Mouse (Mus musculus): ENCODE measurements at regions not wholly inside any gene's neighbourhood (a gene's known extent, or its start where the extent isn't known, plus 50 kb on each side); places are given as distances from the start of the nearest gene placed in this dataset.

GRCm38 (mm10) chr12:15659755-15660154 is 157.0 kb downstream of the Trib2 start:
- ATAC-seq (ENCODE audit: extremely low read depth, insufficient number of reproducible peaks, low FRiP score, poor library complexity, severe bottlenecking) = no peak

DNA sequence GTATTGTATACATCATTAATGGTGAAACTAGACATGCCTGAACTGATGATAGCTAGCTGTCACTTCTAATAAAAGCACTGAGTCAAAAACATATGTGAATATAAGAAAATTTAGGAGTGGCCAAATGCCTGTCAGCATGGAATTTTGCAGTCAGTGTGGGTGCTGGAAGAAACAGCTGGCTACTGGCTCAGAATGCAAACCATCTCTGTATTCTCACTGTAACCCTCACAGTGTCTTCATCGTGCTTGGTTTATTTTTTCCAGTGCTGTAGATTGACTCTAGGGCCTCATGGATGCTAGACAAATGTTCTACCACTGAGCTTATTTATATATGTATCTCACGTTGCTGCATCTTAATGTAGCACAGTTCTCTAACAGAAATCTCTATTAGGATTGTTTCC is 157.4 kb downstream of the Trib2 start:
- no peak for ATAC-seq (ENCODE audit: extremely low read depth, insufficient number of reproducible peaks, low FRiP score, poor library complexity, severe bottlenecking)

DNA sequence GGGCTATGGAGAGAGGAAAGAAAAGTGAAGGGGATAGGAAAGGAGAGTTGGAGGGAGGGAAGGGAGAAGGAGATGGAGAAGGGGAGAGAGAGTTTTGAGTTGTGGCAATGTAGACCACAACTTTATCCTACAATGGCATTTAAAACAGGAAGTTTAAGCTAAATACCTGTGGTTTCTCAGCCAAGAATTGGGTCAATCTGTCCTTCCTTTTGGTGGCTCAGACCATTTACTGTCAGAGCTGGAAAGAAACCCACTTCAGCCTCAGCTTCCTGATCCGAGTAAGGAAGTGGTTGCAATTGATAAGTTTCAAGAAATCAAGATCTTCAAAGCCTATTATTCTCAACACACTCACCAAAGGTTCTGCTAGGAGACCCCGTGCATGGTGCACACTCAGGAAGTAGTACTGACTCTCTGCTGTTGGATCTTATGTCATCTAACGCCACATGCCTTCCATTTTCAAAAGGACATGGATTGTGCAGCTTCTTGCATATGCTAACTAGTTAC is 158.9 kb downstream of the Trib2 start:
- 0 out of 2 replicates have a peak, but pooled peaks have one; percentile 19 for ATAC-seq (ENCODE audit: extremely low read depth, insufficient number of reproducible peaks, low FRiP score, poor library complexity, severe bottlenecking)

DNA sequence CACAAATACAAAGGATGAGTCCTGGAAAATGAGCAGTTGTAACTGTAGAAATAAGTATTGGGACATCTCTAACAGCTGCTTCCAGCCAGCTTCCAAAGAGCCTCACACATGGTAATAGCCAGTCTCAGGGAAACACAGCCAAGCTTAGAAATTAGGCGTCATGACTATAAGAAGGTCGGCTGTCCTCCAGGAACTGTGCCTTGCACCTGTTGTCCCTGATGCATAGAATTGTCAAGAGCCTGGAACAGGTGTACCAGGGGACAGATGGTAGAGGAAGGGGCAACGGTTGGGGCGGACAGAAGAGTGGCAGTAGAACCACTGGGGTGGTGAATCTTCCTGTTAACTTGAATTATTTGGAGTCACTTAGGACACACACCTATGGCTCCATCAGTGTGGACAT is 162.1 kb downstream of the Trib2 start:
- ATAC-seq (ENCODE audit: extremely low read depth, insufficient number of reproducible peaks, low FRiP score, poor library complexity, severe bottlenecking) = no peak

GRCm38 (mm10) chr12:15653357-15653763 is 163.4 kb downstream of the Trib2 start:
- ATAC-seq (ENCODE audit: extremely low read depth, insufficient number of reproducible peaks, low FRiP score, poor library complexity, severe bottlenecking) = peak; percentile 10; the same call in 1 of the 2 replicates

DNA sequence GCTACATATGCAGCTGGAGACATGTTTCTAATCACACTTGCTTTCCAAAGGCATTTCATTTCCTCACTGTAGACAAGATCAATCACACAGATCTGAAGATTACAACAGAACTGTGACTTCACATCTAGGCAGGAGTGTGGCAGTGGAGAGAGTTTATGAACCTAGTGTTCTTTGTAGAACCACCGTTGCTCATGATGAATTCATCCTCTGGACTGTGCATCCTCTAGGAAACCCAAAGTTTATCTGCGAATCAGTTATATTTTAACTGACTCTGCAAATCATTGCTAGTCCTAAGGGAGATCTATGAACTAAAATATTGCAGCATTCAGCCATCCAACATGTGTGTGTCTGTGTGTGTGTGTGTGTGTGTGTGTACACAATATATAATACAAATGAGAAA is 165.4 kb downstream of the Trib2 start:
- no peak for ATAC-seq (ENCODE audit: extremely low read depth, insufficient number of reproducible peaks, low FRiP score, poor library complexity, severe bottlenecking)

GRCm38 (mm10) chr12:15649906-15650305 is 166.8 kb downstream of the Trib2 start:
- no peak for ATAC-seq (ENCODE audit: extremely low read depth, insufficient number of reproducible peaks, low FRiP score, poor library complexity, severe bottlenecking)

DNA sequence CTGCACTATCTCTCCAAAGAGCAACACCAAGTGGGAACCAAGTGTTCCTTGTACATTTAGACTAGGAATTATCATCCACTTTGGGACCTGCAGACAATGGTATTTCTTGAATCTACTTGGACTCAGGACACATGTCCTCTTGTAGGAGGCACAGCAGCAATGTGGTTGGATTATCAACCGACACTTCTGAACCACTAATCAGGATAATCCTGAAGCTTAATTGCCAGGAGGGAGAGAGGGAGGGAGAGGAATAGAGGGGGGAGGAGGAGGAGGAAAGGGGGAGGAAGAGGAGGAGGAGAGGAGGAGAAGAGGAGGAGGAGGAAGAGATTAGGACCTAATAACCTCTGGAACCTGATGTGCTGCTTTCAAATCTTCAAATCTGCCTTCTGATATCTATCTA is 167.5 kb downstream of the Trib2 start:
- no peak for ATAC-seq (ENCODE audit: extremely low read depth, insufficient number of reproducible peaks, low FRiP score, poor library complexity, severe bottlenecking)

DNA sequence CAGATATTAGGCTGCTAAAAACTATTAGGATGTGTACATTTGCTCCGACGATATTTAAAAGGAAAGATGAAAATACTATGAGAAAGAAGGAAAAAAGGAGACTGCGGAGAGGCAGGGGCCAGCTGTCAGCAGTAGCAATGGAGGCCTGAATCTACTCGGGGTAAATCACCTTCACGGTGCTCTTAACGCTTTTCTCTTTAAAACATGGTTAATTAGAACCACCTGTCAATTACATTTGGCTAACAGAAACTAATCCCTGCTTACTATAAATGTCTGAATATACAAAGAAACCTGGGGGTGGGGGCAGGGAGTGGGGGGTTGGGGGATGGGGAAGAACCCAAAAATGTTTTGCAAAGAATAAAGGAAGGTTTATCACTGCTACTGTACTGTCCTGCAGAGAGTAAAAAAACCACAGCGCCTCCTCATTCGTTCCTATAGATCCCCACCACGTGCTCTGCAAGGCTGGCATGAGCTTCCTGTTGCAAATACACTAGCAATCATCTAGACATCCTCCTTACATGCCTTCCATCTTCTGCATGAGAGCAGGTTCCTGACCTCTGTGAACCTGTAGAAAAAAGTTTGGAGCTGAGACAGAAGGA is 172.5 kb downstream of the Trib2 start:
- ATAC-seq (ENCODE audit: extremely low read depth, insufficient number of reproducible peaks, low FRiP score, poor library complexity, severe bottlenecking) = no peak

DNA sequence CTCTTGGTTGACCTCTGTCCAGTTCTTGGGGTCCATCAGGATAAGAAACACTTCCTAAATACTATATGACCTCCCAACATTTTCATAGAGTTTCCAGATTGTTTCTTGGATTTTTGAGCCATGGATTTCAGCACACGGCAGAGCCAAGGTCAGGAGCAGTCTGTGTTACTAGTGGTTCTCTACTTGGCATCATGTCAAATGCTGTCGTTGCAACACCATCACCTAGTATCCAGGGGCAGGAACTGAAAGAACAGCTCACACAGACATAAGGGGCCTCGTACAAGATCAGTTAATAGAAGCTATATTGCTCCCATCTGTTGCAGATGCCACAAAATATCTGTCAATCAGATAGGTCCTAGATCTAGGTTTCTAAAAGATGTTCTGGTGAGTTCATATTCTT is 173.1 kb downstream of the Trib2 start:
- no peak for ATAC-seq (ENCODE audit: extremely low read depth, insufficient number of reproducible peaks, low FRiP score, poor library complexity, severe bottlenecking)

DNA sequence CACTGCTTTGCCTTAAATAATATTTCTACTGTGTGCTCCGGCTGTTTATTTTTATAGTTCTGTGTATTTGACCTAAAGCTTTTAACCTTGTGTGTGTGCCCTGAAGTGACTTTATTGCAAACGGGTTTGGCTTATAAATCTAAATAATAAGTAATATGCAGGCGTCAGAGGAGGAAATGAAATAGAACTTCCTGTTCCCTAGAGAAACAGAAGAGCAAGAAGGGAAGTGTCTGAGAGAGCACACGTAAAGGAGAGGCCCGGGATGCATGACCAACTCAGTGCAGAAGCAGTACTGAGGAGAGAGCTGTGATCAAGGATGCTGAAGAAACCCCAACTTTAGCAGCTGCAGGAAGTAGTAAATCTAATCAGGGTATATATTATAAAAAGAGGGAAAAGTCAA is 176.4 kb downstream of the Trib2 start:
- ATAC-seq (ENCODE audit: extremely low read depth, insufficient number of reproducible peaks, low FRiP score, poor library complexity, severe bottlenecking) = no peak

- no peak for ATAC-seq (ENCODE audit: extremely low read depth, insufficient number of reproducible peaks, low FRiP score, poor library complexity, severe bottlenecking)
These were observed 186.8 kb downstream of the Trib2 start for GRCm38 (mm10) chr12:15629971-15630370.

DNA sequence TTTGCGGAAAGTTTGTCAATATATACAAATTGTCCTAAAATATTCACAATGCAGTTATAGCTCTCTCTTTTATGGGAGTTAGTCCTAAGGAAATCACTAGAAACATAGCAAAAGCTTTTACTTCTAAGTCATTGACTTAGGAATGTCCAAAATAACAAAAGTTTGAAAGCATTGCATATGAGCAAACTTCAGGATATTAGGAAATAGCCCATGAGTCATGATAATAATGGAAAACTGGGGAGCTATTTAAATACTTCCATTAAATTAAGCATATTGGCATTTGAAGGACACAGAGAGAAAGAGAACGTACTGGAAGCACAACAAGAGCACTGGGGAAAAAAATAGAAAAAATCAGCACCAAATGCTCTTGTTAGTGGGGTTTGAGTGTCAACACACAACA is 197.2 kb downstream of the Trib2 start:
- no peak for ATAC-seq (ENCODE audit: extremely low read depth, insufficient number of reproducible peaks, low FRiP score, poor library complexity, severe bottlenecking)

DNA sequence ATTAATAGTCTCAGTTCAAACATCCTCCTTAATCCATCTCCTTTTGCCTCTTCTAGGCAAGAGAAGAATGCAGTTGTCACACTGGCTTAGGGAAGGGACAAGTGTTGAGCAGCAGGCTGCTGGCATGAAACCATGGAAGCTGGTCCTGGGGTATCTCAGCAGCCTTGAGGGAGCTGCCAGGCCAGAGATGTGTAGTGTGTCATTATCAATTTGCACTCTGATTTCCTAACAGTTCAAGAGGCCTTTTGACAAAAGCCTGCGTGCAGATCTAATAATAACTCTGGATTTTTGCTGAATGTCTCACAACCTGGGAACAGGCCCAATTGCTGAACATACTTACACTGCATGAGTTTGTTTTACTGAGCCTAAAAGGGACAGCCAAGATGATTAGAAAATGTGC is 199.4 kb downstream of the Trib2 start:
- no peak for ATAC-seq (ENCODE audit: extremely low read depth, insufficient number of reproducible peaks, low FRiP score, poor library complexity, severe bottlenecking)

GRCm38 (mm10) chr12:15611847-15612580 is 204.7 kb downstream of the Trib2 start:
- no peak for ATAC-seq (ENCODE audit: extremely low read depth, insufficient number of reproducible peaks, low FRiP score, poor library complexity, severe bottlenecking)

- no peak for ATAC-seq (ENCODE audit: extremely low read depth, insufficient number of reproducible peaks, low FRiP score, poor library complexity, severe bottlenecking)
These were observed 209.6 kb downstream of the Trib2 start for GRCm38 (mm10) chr12:15607091-15607490.

DNA sequence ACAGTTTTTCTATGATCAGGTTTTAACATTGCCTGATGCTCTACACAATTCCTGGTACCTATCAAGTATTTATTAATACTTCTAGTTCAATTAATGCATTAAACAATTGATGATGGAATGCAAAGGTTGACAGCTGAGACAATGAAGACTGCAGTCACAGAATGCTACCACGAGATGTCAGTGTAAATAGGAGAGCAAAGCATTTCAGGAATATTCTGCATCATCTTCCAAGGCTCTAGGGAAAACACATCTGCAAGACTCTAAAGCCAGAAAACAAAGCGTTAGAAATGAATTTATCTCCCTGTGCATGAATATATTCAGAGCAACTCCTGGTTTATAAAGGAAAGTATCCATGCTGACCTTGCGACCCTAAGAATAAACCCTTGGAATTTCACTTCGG is 210.6 kb downstream of the Trib2 start:
- ATAC-seq (ENCODE audit: extremely low read depth, insufficient number of reproducible peaks, low FRiP score, poor library complexity, severe bottlenecking) = no peak

DNA sequence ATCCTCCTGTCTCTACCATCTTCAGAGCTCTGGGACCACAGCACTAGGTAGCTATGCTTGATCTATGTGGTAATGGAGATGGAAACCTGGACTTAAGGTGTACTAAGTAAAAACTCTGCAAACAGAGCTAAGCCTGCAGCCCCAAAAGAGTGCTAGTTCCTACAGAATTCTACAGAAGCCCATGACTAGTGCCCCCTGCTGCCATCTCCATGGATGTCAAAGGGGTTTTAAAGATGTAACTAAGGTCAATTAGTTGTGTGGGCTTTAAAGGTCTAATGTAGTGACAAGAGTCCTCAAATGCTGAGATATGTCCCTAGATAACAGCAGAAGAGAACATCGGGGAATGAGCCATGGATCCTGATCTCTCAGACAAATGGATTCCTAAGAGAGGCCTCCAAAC is 212.1 kb downstream of the Trib2 start:
- ATAC-seq (ENCODE audit: extremely low read depth, insufficient number of reproducible peaks, low FRiP score, poor library complexity, severe bottlenecking) = no peak

DNA sequence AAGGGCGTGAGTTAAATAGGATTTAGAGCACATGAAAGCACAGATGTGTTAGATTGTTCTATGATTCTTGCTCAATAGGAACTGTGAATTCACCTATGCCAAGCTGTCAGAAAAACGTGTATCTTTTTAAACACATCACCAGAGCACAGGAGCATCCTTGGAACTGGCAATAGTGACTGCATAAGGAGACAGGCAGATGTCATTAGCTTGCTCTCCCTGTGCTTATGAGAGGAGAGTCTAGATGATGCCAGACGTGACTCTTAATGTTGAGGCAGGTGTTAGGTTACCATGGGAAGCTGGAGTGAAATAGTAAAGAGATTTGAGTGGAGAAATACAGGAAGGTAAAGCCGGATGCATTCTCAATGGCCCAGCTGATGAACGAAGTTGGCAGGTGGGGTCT is 212.8 kb downstream of the Trib2 start:
- no peak for ATAC-seq (ENCODE audit: extremely low read depth, insufficient number of reproducible peaks, low FRiP score, poor library complexity, severe bottlenecking)

DNA sequence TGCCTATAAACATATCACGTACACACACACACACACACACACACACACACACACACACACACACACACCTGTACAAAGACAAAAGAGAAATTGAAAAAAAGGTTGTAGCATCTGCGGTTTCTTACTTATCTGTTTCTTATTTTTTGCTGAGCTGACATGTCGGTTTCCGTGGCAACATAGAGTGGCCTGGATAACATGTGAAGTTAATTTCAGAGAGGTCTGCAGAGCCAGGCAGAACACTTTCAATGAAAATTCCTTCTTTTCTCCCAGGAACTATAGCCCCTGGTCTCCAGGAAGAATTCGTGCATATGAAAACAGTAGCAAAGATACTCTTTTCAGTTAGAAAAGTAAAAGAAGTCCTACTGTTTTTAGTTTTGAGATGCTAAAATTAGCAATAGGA is 213.4 kb downstream of the Trib2 start:
- ATAC-seq (ENCODE audit: extremely low read depth, insufficient number of reproducible peaks, low FRiP score, poor library complexity, severe bottlenecking) = no peak

- ATAC-seq (ENCODE audit: extremely low read depth, insufficient number of reproducible peaks, low FRiP score, poor library complexity, severe bottlenecking) = no peak
These were observed 222.0 kb downstream of the Trib2 start for GRCm38 (mm10) chr12:15594704-15595103.
